Mouse (Mus musculus): ENCODE data around the gene Dppa4. TPM values are rescaled to one million over a fixed set of nuclear protein-coding genes. Genes with fewer than 3 reads are reported as not detected.

Dppa4 gene
- polyA plus RNA-seq, 1 experiment from 2014 or later, result not detected

- H3K4me1 ChIP-seq, result no peaks in the 10 kb centered on the region
- WGBS, result 87% methylated on average over 3 of the region's 3 CpGs
- no peak overlapping the region for H3K9ac ChIP-seq
- H3K9me3 ChIP-seq (replicated peaks), result no peaks in the 10 kb centered on the region
- no peaks in the 10 kb centered on the region for H3K36me3 ChIP-seq
- no peak for ATAC-seq (replicated peaks; ENCODE audit: low FRiP score)
- no peaks in the 10 kb centered on the region for H3K27me3 ChIP-seq
- H3K27ac ChIP-seq, result no peak overlapping the region
- no peak overlapping the region for H3K4me2 ChIP-seq
- no peak overlapping the region for H3K4me3 ChIP-seq (replicated peaks)
These were observed 48.3 kb downstream of the Dppa4 start for GRCm38 (mm10) chr16:48331822-48332221.

GRCm38 (mm10) chr16:48335326-48335725 is 51.8 kb downstream of the Dppa4 start:
- Histone ChIP-seq H3K4me2 (no peak overlapping the region), H3K9ac (no peak overlapping the region), H3K27ac (no peak overlapping the region), H3K27me3 (no peaks in the 10 kb centered on the region), H3K4me3 (replicated peaks) (no peak overlapping the region), H3K36me3 (no peaks in the 10 kb centered on the region), H3K4me1 (no peaks in the 10 kb centered on the region), H3K9me3 (replicated peaks) (no peaks in the 10 kb centered on the region)
- WGBS, result 75% methylated on average over 4 of the region's 4 CpGs
- no peak for ATAC-seq (replicated peaks; ENCODE audit: low FRiP score)

Other genes starting within 250 kb of the Dppa4 start
- gene Dppa2, start 20.2 kb downstream of the Dppa4 start, polyA plus RNA-seq (2015; fragmentation: Nextera tagmentation; extraction: Ambion mirVana), result not detected in 2 replicates
- gene Gm5485, start 128.7 kb downstream of the Dppa4 start, polyA plus RNA-seq (2015; fragmentation: Nextera tagmentation; extraction: Ambion mirVana), result not detected in 2 replicates
- gene Morc1, start 147.5 kb downstream of the Dppa4 start, polyA plus RNA-seq (2015; fragmentation: Nextera tagmentation; extraction: Ambion mirVana), result not detected in 2 replicates